Mouse (Mus musculus) c-Kit-negative CD71-positive TER-119-positive erythroid progenitor cells, embryonic 14.5 days (primary cell): ENCODE measurements around the gene Slc25a25.
A peak's percentile ranks its signal among the peaks of the same experiment; 100 is the strongest.

ENCODE experiments used
- DNase-seq: peaks from one replicate; pipeline ENCODE4 v3.0.0-alpha.2; 2013; ENCODE audit warnings: low read depth, low spot score

The Slc25a25 gene

DNA sequence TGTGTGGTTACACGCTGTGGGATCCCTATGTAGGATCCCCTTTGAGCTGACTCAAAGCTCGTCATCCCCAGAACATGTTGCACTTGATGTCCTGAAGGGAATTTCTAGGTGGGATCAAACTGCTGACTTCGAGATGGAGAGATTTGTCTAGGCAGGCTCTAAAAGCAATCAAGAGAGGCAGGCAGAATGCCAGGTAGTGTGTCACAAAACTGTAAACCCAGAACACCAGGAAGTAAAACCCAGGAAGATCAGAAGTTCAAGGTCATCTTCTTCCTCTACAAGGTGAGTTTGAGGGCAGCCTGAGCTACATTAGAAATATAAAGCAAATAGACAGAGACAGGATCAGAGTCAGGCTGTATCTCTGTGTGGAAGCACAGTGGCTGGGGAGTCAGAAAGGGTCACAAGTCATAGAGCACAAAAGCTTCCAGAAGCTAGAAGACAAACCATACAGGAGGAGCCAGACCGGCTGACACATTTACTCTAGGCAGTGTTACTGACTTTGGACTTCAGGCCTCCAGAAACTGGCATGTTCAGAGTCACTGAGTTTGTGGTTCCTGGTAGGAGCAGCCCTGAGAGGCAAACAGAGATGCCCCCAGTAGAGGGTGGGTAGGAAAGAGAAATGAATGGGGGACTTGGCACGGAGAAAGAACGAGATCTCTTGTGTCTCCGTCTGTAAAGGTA, 44.0 kb downstream of the Slc25a25 start:
- DNase-seq = no peak

DNA sequence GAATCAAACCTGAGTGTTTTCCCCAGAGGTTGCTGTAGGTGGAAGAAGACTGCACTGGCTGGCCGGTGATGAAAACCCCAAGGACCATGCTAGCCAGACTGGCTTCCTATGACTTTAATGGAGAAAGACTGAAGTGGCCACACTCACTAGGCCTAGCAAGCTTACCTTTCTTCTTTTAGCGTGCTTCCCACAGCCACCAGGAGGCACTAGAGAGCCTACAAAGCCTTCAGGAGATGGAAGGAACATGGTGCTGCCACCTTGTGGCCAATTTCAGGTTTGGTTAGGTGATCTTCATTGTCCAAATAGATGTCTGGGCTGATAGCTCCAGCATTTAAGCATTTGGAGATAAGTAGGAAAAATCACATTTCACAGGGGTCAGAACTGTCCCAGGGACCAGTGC, 46.6 kb downstream of the Slc25a25 start:
- DNase-seq = peak; percentile 97

DNA sequence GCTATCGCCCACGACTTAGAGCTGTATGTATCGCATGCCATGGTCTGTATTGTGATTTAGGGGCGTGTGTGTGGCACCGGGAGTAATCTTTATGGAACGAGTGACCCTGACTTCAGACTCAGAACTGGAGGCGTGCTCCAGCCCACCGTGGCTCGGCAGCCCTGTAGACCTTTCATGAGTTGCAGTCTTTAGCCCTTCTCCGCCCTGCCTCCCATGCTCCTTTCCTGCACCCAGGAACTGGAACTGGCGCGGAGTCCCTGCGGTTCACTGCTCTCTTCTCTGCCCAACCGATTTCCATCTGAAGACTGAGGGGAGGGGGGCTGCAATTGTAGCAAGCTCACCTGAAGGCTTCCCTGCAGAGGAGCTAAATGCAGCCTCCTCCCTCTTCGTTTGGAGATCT, 54.5 kb downstream of the Slc25a25 start:
- DNase-seq = no peak

DNA sequence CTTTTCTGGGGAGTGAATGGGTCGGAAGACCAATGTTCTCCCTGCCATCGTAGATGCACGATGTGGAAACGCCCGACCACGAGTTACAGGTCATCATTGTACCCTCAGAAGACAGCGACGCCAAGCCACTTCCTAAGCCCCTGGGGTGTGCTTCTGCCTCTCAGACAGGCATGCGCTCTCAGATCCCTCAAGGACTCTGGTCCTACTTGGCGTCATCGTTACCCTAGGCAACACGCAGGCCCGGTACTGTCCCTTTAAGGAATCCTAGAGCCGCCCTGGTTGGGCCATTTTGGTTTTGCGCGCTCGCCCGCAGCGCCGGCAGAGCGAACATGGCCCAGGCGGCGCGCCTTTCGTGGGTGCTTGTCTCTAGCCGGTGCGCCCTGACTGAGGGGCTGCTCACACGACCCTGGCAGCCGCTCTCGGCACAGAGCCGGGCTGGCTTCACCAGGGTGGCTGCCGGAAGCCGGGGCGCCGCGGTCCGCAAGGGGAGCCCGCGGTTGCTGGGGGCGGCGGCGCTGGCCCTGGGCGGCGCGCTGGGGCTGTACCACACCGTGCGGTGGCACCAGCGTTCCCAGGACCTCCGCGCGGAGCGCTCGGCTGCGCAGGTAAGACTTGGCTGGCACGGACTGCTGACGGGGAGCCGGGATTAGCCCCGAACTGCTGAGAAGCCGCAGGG, 55.2 kb downstream of the Slc25a25 start:
- DNase-seq = peak; percentile 55

DNA sequence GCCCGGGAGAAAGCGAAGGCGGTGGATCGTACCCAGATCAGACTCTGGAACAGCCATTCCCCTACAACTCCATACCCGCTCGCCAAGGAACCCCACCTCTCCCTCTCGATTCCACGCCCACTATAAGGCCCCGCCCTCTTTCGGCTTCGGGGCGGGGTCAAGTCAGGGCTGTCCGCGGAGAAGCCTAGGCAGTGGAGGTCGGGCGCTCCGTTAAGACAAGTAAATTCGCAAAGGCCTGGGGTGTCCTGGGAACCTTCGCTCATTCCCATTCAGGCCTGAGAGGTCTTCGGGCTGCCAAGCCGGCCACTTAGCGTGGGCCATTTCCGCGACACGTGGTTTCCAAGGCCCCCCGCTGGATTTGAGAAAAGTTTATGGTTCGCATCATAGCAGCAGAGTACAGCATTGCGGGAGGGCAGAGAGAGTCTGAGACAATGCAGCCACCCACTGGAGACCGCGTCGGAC, 55.7 kb downstream of the Slc25a25 start, which contains the start of gene Ptges2:
Ptges2 (plus strand) TSS at position 413 of the 462 bp plus-strand sequence.
- peak; percentile 86 for DNase-seq

DNA sequence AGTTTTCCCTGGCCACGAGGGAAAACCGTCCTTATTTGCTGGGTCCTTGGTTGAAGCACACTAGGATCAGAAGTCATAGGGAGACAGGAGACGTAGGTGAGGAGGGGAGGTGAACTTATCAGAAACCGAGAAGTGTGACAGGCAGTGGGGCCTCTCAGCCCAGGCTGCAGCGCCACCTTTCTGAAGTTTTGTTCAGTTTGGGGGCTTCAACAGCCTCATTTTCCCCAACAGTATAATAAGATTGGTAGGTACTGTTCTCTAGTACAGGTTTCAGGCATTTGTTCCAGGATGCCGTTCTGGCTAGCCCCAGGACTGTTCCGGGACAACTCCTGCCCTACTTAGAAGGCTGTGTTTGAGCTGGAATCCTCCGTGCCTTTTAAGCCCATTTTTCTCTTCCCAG, 56.3 kb downstream of the Slc25a25 start:
- DNase-seq = no peak

DNA sequence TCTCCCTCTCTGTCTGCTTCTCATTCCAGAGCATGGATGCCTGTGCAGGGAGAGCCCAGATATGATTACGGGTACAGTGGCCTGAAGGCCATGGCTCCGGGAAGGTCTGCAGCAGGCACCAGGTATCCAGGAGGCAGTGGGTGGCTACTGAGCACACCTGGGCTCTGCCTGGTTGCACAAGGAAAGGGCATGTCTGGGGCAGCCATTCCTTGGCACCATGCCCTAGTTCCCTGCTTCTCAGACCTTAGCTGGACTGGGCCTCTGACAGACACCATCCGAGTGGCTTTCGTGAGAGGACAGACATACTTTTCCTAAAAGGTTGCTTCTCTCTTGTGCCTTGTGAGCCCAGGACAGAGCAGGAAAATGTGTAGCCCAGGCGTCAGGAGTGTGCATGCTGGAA, 59.2 kb downstream of the Slc25a25 start:
- no peak for DNase-seq

DNA sequence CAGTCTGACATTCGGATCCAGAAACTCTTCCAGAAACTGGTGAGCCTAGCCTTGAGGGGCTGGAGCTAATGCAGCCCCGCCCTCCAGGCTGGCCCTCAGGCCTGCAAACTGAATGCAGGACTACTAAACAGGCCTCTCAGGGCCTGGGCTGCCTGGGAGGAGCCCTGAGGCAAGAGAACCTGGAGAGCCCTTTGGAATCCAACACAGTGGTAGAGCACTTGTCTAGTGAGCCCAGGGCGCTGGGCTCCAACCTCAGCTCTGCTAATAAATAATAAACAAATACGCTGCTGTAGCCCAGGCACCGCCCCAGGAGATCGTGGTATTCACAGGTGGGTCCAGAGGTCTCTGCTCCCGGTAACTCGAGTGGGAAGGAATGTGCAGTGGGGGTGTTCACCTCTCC, 60.4 kb downstream of the Slc25a25 start:
- DNase-seq = no peak

DNA sequence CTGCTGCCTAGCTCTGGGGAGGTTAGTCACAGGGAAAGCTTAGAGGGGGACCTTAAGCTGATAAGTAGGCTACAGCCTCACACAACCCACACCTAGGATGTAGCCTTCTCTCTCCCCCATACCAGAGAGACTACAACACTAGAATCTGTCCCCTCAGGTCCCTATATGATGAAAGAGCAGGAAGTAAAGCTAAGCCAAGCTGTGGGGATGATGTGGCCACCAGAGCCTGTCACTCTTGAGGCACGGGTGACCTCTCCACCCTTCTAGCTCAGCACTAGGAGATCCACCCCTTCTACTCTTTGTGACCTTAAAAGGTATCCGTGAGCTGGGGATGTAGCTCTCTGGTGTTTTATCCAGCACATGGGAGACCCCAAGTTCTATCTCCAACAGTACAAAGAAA, 62.1 kb downstream of the Slc25a25 start:
- no peak for DNase-seq

DNA sequence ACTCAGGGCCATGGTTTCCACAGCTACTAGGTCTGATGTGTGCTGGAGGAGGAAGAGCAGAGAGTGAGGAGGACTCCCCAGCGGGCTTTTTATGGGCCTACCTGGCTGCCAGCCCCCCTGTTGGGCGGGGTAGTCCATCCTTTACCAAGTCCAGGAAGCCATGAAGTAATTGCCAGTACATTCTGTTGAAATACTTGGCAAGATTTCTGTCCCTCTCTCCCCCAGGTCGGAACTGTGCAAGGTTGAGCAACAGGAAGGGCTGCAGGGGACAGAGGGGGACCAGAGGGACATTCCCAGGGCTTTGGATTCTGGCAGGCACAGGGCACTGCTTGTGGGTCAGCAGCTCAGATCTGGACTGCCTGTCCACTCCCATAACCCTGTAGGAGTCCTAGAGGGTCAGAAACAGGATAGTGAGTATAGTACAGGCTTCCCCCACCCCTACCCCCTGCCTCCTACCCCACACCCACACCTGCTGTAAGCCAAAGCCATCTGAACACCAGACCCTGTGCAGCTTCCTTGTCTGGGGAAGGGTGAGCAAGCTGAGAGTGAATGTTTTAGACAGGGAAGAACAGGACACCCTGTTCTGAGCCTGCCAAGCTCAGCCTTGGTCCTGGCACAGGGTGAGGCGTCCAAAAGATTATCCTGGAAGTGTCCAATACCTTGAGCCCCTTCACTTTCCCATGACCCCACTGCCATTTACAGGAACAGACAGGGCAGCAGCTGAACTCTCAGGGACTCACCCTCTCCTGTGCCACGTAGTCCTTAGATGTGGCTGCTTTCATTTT, 63.3 kb downstream of the Slc25a25 start, which contains the start of gene Lcn2:
Lcn2 (minus strand) TSS at position 547 of the 785 bp plus-strand sequence.
- no peak for DNase-seq

DNA sequence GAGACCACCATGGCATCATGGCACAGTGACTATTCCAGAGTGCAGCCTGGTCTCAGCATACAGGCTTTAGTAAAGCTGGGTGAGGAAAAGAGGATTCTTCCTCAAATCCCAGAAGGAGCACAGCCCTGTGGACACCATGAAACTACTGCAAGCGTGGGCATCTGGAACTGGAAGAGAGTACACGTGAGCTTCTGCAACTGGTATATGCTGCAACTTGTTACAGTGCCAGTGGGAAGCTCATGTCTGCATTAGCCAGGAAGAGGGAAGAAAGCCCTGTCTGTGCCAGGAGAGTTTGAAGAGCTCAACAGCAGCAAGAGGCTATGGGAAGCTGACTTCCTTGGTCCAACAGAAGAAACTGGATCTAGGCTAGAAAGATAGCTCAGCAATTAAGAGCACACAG, 68.6 kb downstream of the Slc25a25 start:
- no peak for DNase-seq

DNA sequence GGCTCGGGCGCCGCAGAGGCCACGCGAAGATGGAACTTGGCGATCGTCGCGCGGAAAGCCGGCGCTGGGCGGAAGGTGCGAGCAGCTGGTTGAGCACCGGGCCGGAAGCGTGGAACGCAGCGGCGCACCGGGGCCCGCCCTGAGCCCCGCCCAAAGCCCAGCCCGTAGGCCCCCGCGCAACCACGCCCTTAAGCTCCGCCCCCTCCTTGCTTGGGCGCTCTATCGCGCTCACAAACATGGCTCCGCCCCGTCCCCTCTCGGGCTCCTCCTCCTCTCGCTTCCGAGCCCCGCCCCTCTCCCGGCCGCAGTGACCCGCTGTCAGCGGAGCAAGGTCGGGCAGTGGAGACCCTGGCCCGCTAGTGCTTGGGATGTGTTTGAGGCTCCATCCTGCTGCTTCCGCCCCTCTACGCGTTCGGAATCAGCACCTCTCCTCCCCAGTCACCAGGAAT, 69.4 kb downstream of the Slc25a25 start, which contains the start of gene 1110008P14Rik:
1110008P14Rik (minus strand) TSS at position 164 of the 449 bp plus-strand sequence.
- peak; percentile 95 for DNase-seq

DNA sequence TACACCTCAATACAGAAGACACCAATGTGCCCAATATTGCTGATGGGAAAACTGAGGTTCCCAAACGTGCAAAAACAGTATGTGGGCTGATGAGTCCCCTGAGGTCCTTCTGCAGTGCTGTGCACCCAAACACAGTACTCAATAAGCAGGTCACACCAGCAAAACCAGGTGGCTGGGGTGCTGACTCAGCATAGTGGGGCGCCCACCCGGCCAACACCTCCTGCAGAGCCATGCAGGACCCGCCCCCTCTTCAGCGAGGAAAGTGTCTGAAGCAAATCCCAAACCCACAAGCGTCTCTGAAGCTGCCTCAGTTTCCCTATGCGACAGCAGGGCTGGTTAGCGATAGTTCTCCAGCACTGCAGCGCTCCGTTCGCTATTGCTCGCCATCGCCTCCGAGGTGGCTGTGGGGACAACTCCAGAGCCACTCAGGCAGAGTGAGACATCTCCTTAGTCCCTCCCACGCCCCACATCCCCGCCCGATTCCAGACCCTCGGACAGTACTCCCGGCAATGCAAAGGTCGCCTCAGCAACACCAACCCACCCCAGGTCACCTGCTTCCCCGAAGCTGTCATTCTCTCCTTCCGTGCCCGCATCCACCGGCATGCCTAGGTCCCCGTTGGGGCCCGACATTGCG, 70.0 kb downstream of the Slc25a25 start:
- DNase-seq = no peak

DNA sequence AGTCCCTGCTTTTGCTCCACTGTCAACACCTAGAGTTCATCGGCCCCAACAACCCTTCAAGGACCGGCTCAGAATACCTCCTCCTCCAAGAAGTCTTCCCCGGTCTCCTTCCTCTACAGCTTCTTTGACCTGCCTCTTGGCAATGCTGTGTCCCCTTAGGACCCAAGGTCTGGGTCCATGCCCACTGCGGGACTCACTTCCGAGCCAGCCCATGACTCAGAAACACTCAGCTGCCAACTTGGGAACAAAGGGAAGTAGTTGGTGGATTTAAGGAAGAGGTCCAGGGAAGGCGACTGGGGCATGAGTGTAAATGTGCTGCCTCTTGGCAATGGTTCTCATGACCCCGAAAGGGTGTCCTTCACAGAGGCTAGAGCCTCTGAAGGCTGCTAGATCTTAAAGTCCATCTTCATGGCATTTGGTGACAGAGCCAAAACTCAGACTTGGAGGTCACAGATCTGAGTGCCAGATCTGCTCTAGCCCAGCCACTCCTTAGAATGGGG, 71.2 kb downstream of the Slc25a25 start:
- DNase-seq = no peak

DNA sequence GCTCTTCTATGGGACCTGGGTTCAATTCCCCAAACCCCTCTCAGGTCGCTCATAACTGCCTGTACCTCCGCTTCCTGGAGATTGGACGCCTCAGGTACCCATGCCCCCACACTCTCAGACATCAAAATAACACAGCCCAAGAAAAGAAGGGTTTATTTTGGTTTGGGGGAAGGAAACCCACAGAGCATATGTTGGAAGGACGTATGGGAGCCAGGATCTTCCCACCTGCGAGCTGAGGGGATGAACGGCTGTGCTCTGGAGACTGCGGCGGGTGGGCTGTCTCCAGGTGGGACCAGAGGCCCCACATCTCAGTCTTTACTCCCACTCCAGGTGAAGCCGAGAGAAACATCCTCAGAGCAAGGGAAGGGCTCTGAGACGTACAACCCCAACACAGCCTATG, 74.3 kb downstream of the Slc25a25 start:
- no peak for DNase-seq

DNA sequence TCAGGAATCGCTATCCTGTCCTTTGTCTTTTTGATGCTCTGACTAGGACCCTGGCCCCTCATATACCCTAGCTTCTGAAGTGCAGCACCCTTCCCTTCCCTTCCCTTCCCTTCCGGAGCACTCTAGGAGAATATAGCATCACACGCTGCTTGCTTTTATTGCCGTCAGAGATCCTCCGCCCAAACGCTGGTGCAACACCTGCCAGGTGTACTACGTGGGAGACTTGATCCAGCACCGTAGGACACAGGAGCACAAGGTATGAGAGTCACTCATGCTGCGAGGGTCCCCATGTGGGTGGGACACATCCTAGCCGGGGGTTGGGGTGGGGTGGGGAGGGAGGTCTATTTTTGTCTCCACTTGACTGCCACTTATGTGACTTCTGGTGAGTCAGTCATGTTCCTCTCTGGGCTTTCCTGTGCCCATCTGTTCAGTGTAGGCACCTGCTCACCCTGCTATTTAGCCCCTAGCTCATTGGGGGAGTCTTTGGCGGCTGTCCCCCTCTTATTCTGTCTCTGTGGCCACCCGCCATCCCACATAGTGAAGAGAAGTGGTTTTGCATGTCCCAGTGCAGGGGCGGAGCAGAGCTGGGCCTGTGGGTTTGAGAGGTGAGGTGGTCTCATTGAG, 75.8 kb downstream of the Slc25a25 start:
- DNase-seq = no peak

DNA sequence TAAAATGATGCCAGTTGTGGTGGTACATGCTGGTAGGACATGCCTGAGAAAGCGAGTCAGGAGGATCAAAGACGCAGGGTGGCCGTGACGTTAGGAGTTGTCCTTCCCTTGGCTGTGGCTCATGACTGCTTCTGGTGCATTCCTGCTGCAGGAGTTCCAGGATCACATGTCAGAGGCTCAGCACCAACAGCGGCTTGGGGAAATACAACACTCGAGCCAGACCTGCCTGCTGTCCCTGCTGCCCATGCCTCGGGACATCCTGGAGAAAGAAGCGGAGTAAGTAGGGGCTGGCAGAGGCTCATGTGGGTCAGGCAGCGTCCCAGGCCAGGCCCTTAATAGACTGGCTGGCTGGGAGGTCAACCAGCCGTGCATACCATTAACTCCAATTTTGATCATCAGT, 77.1 kb downstream of the Slc25a25 start:
- no peak for DNase-seq

DNA sequence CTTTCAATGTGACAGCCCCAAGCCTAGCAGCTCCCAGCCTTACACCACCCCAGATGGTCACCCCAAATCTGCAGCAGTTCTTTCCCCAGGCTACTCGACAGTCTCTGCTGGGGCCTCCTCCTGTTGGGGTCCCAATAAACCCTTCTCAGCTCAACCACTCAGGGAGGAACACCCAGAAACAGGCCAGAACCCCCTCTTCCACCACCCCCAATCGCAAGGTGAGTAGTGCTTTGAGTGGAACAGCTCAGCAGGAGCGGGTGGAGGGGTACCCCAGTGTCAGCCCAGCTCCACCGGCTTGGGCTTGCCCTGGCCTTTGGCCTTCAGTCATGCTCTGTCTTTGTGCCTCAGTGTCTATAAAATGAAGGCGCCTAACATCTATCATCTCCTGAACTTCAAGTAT, 83.9 kb downstream of the Slc25a25 start:
- DNase-seq = no peak
